Mouse (Mus musculus) heart, adult 2 months (tissue): Measurements from ENCODE around the gene Fah.

ENCODE experiments used
- CTCF ChIP-seq: fragments of 200-600 bp; IDR thresholded peaks from 2 replicates; pipeline ENCODE4 v1.8.1; 2022; ENCODE audit warnings: antibody characterized with exemption, mild to moderate bottlenecking, moderate library complexity
- POLR2A ChIP-seq: fragments of 200-500 bp; IDR thresholded peaks from 2 replicates; pipeline ENCODE4 v1.6.1; 2011; ENCODE audit warnings: mild to moderate bottlenecking, low read depth, low read length, control low read depth; ENCODE audit not compliant: insufficient read depth

GRCm38 (mm10) chr7:84544946-84545345 lies 61.6 kb downstream of the Fah start:
- TF ChIP-seq CTCF: no peak
- TF ChIP-seq POLR2A: no peak
